Mouse (Mus musculus) myocyte (in vitro differentiated cells): ENCODE data around the gene Lsmem1.

Source experiments
- CEBPB ChIP-seq: IDR thresholded peaks from 2 replicates; pipeline ENCODE4 v1.6.1; 2011; ENCODE audit warnings: mild to moderate bottlenecking, moderate library complexity; ENCODE audit not compliant: poor library complexity, insufficient read depth, severe bottlenecking
- MAX ChIP-seq: IDR thresholded peaks from one replicate; pipeline ENCODE4 v1.6.1; 2011; ENCODE audit warnings: low read depth, mild to moderate bottlenecking, control low read depth
- POLR2A ChIP-seq: IDR thresholded peaks from one replicate; pipeline ENCODE4 v1.6.1; 2011; ENCODE audit warnings: low read depth, mild to moderate bottlenecking, control low read depth, moderate library complexity; ENCODE audit not compliant: insufficient read length
- SRF ChIP-seq: IDR thresholded peaks from one replicate; pipeline ENCODE4 v1.6.1; 2011; ENCODE audit warnings: low read depth; ENCODE audit not compliant: control insufficient read depth, insufficient read length
- TCF12 ChIP-seq: IDR thresholded peaks from one replicate; pipeline ENCODE4 v1.6.1; 2011; ENCODE audit warnings: mild to moderate bottlenecking, control low read depth; ENCODE audit not compliant: poor library complexity, insufficient read depth, severe bottlenecking

DNA sequence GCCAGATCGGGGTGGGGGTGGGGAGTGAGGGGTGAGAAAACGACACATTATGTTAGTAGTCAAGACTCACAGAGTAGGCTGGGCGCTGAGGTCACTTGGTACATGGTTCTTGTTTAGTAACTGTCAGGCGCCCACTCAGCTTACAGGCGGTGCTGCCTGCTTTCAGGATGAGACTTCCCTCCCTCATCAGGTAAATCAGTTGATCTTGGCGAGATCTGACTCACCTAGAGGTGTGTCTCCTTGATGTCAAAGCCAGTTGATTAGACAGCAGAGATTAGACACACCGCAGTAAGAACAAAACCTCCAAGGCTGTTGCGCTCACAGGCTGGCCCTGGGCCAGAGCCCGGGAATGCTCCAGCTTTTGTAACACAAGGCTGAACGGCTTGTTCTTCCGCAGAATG is 44.5 kb upstream of the Lsmem1 start:
- TF ChIP-seq POLR2A (no peak), SRF (no peak), MAX (no peak), TCF12 (no peak), CEBPB (no peak)
